10 mouse cellular contexts compared by ENCODE assay signal in the genomic region with DNA sequence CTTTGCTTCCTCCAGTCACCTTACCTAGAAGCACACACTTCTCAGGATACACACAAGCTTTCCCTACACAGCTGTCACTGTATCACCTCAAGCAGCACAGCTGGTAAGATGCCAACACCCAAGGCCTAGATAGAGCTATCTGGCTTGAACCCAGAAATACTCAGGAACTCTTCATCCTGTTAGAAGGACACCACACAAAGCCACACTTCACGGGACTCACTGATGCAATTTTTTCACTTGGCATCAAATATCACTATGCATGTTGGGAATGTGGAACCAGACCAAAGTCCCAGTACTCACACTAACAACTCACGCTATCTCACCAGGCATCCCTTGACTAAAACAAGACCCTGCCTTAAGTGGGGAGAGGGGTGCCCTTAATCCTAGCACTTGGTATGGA. TPM values are rescaled to one million over a fixed set of nuclear protein-coding genes. Genes with fewer than 3 reads are reported as not detected.
DNase-seq lines count a peak whose midpoint lies in the region; ATAC-seq and TF ChIP-seq lines count a peak whose summit lies in the region.
"Had no signal": no experiment of that assay in that cellular context is flagged by ENCODE, and none has a peak within 500 bp of the region (broad histone marks: within the 10 kb centered on the region; RNA-seq: fewer than 3 reads in every experiment).

No protein-coding gene starts in this region.

- peak; percentile 33 for DNase-seq in cerebellum, adult 9-11 months
- no peak for DNase-seq in cerebellum, postnatal 14 days
- no peak for DNase-seq in lung, embryonic 14.5 days
- no peak for DNase-seq in lung, postnatal 25 days (ENCODE audit: low spot score)
- DNase-seq in gastrocnemius, adult 8-10 months (ENCODE audit: low spot score in 2 of 2) = no peak
- no peak for DNase-seq in natural killer cell, adult 2 months (ENCODE audit: low spot score in 2 of 2)

- peak overlapping the region; percentile 85 for H3K4me3 ChIP-seq in lung, embryonic 14.5 days (ENCODE audit: low read depth, low read length)
- H3K4me3 ChIP-seq in intestine, embryonic 15.5 days (replicated peaks) = no peak overlapping the region
- no peak overlapping the region for H3K4me3 ChIP-seq in neural tube, embryonic 14.5 days (ENCODE audit: low read depth, low read length)

- H3K36me3 ChIP-seq in lung, embryonic 14.5 days (ENCODE audit: insufficient read depth) = peaks cover 33% of the 10 kb centered on the region
- peaks cover 12% of the 10 kb centered on the region; the same call in 1 of the 2 replicates for H3K36me3 ChIP-seq in intestine, embryonic 15.5 days
- peaks cover 28% of the 10 kb centered on the region for H3K36me3 ChIP-seq in neural tube, embryonic 14.5 days (ENCODE audit: control insufficient read depth, insufficient read depth, low read length)

- no peak for TF ChIP-seq CTCF in lung, embryonic 14.5 days (IDR thresholded peaks at IDR 0.05; ENCODE audit: low read depth)

- no peak for ATAC-seq in lung, embryonic 14.5 days (ENCODE audit: insufficient read depth)
- ATAC-seq in intestine, embryonic 15.5 days = no peak
- ATAC-seq in neural tube, embryonic 14.5 days (ENCODE audit: low read depth) = no peak

- H3K27me3 ChIP-seq in lung, embryonic 14.5 days (ENCODE audit: insufficient read depth, low read length) = no peaks in the 10 kb centered on the region
- H3K27me3 ChIP-seq in intestine, embryonic 15.5 days (replicated peaks) = no peaks in the 10 kb centered on the region
- H3K27me3 ChIP-seq in neural tube, embryonic 14.5 days (ENCODE audit: control insufficient read depth, insufficient read depth, low read length) = 0 out of 2 replicates have a peak, but pooled peaks cover 2% of the 10 kb centered on the region

- 63% methylated on average over 2 of the region's 2 CpGs for WGBS in lung, embryonic 14.5 days
- 94% methylated on average over 2 of the region's 2 CpGs for WGBS in intestine, embryonic 15.5 days
- WGBS in neural tube, embryonic 14.5 days = 88% methylated on average over 2 of the region's 2 CpGs

- no peak overlapping the region for H3K27ac ChIP-seq in lung, embryonic 14.5 days (ENCODE audit: low read depth)
- H3K27ac ChIP-seq in intestine, embryonic 15.5 days = no peak overlapping the region
- no peak overlapping the region for H3K27ac ChIP-seq in neural tube, embryonic 14.5 days (ENCODE audit: low read depth, low read length)

- H3K4me1 ChIP-seq in lung, embryonic 14.5 days (ENCODE audit: insufficient read depth) = peaks cover 8% of the 10 kb centered on the region
- H3K4me1 ChIP-seq in intestine, embryonic 15.5 days (replicated peaks) = peaks cover 26% of the 10 kb centered on the region
- peaks cover 27% of the 10 kb centered on the region for H3K4me1 ChIP-seq in neural tube, embryonic 14.5 days (ENCODE audit: control insufficient read depth, insufficient read depth, low read length)

- H3K9me3 ChIP-seq in lung, embryonic 14.5 days (ENCODE audit: low read depth, low read length) = no peaks in the 10 kb centered on the region
- no peaks in the 10 kb centered on the region for H3K9me3 ChIP-seq in intestine, embryonic 15.5 days
- no peaks in the 10 kb centered on the region for H3K9me3 ChIP-seq in neural tube, embryonic 14.5 days (ENCODE audit: control insufficient read depth, low read length)

- no peak overlapping the region for H3K9ac ChIP-seq in lung, embryonic 14.5 days
- no peak overlapping the region for H3K9ac ChIP-seq in intestine, embryonic 15.5 days
- H3K9ac ChIP-seq in neural tube, embryonic 14.5 days (replicated peaks; ENCODE audit: low read depth, low read length) = no peak overlapping the region

- peak overlapping the region; percentile 94 for H3K4me2 ChIP-seq in lung, embryonic 14.5 days
- peak overlapping the region; percentile 87 for H3K4me2 ChIP-seq in intestine, embryonic 15.5 days (replicated peaks)
- peak overlapping the region; percentile 75; the same call in 1 of the 2 replicates for H3K4me2 ChIP-seq in neural tube, embryonic 14.5 days (ENCODE audit: low read depth, low read length)

RNA-seq across cellular contexts. Expression of a gene that starts 3.7 kb away (rescaled TPM):
- 349 and 376 TPM in 2 replicates for polyA plus RNA-seq in lung, embryonic 14.5 days (2014; fragmentation: Nextera tagmentation; extraction: Ambion mirVana)
- polyA plus RNA-seq in intestine, embryonic 15.5 days (2015; fragmentation: Nextera tagmentation; extraction: Ambion mirVana) = 267 and 282 TPM in 2 replicates
- 392 and 403 TPM in 2 replicates for polyA plus RNA-seq in neural tube, embryonic 14.5 days (2014; fragmentation: Nextera tagmentation; extraction: Ambion mirVana)
- total RNA-seq in gastrocnemius, adult 8-10 months (2022) = 10 to 100 TPM; 73.1 to 79.0 (median 74.8) TPM

RNA-seq across cellular contexts. Expression of a gene that starts 7.9 kb away (rescaled TPM):
- not detected in 2 replicates for polyA plus RNA-seq in lung, embryonic 14.5 days (2014; fragmentation: Nextera tagmentation; extraction: Ambion mirVana)
- not detected in 2 replicates for polyA plus RNA-seq in intestine, embryonic 15.5 days (2015; fragmentation: Nextera tagmentation; extraction: Ambion mirVana)
- polyA plus RNA-seq in neural tube, embryonic 14.5 days (2014; fragmentation: Nextera tagmentation; extraction: Ambion mirVana) = not detected in 2 replicates
- total RNA-seq in gastrocnemius, adult 8-10 months (2022) = not detected

RNA-seq across cellular contexts. Expression of a gene that starts 8.5 kb away (rescaled TPM):
- polyA plus RNA-seq in lung, embryonic 14.5 days (2014; fragmentation: Nextera tagmentation; extraction: Ambion mirVana) = 7.1 and 7.3 TPM in 2 replicates
- polyA plus RNA-seq in intestine, embryonic 15.5 days (2015; fragmentation: Nextera tagmentation; extraction: Ambion mirVana) = 8.5 and 8.7 TPM in 2 replicates
- polyA plus RNA-seq in neural tube, embryonic 14.5 days (2014; fragmentation: Nextera tagmentation; extraction: Ambion mirVana) = 5.9 and 9.3 TPM in 2 replicates
- 1 to 10 TPM; 6.1 to 9.0 (median 6.5) TPM for total RNA-seq in gastrocnemius, adult 8-10 months (2022)

RNA-seq across cellular contexts. Expression of a gene that starts 21.9 kb away (rescaled TPM):
- 19.8 and 21.9 TPM in 2 replicates for polyA plus RNA-seq in lung, embryonic 14.5 days (2014; fragmentation: Nextera tagmentation; extraction: Ambion mirVana)
- 25.9 and 28.2 TPM in 2 replicates for polyA plus RNA-seq in intestine, embryonic 15.5 days (2015; fragmentation: Nextera tagmentation; extraction: Ambion mirVana)
- polyA plus RNA-seq in neural tube, embryonic 14.5 days (2014; fragmentation: Nextera tagmentation; extraction: Ambion mirVana) = 20.1 and 27.0 TPM in 2 replicates
- total RNA-seq in gastrocnemius, adult 8-10 months (2022) = 1 to 10 TPM; 3.5 to 5.9 (median 4.6) TPM

RNA-seq across cellular contexts. Expression of a gene that starts 29.5 kb away (rescaled TPM):
- not detected in 2 replicates for polyA plus RNA-seq in lung, embryonic 14.5 days (2014; fragmentation: Nextera tagmentation; extraction: Ambion mirVana)
- polyA plus RNA-seq in intestine, embryonic 15.5 days (2015; fragmentation: Nextera tagmentation; extraction: Ambion mirVana) = 2.2 and 2.9 TPM in 2 replicates
- not detected in 2 replicates for polyA plus RNA-seq in neural tube, embryonic 14.5 days (2014; fragmentation: Nextera tagmentation; extraction: Ambion mirVana)
- not detected for total RNA-seq in gastrocnemius, adult 8-10 months (2022)
- total RNA-seq: gastrocnemius, postnatal 4 days had no signal
- polyA plus RNA-seq: brain, embryonic 14.5 days had no signal
